Mouse (Mus musculus) C2C12 (cell line): ENCODE data around the gene Nrde2.

Experiments used
- CEBPB ChIP-seq: IDR thresholded peaks from one replicate; pipeline ENCODE4 v1.6.1; 2011; ENCODE audit warnings: low read depth, mild to moderate bottlenecking, control low read depth, moderate library complexity
- CTCF ChIP-seq: IDR thresholded peaks from one replicate; pipeline ENCODE4 v1.5.1; 2011; ENCODE audit not compliant: control insufficient read depth, insufficient read depth, insufficient read length
- MAX ChIP-seq: IDR thresholded peaks from one replicate; pipeline ENCODE4 v1.6.1; 2011; ENCODE audit warnings: mild to moderate bottlenecking, control low read depth
- MYOD1 ChIP-seq: IDR thresholded peaks from one replicate; pipeline ENCODE4 v1.6.1; 2011; ENCODE audit warnings: low read depth; ENCODE audit not compliant: control insufficient read depth, insufficient read length
- USF1 ChIP-seq: IDR thresholded peaks from one replicate; pipeline ENCODE4 v1.6.1; 2011; ENCODE audit warnings: low read depth, mild to moderate bottlenecking, control low read depth, moderate library complexity

- TF ChIP-seq CTCF (no peak), MAX (no peak), MYOD1 (no peak), USF1 (no peak), CEBPB (no peak)
Observed at GRCm38 (mm10) chr12:100152466-100152865, 7.0 kb downstream of the Nrde2 start.
